Mouse (Mus musculus) erythroid progenitor cell, adult 5-6 weeks (primary cell): ENCODE measurements around the gene Ktn1. TPM values are rescaled to one million over a fixed set of nuclear protein-coding genes. Genes with fewer than 3 reads are reported as not detected.

Experiments
- ATAC-seq: replicated peaks from 2 replicates; pipeline ENCODE4 v1.8.0; 2016; ENCODE audit warnings: moderate number of reproducible peaks, mild to moderate bottlenecking, moderate TSS enrichment, inconsistent platforms; ENCODE audit not compliant: poor library complexity, low FRiP score, severe bottlenecking
- total RNA-seq, 2 experiments: library from RNA; stranded (forward) in 1 of 2; stranded (reverse) in 1 of 2; fragments of 150-400 nt in 1 of 2; fragments of 186-747, 209-891 nt in 1 of 2; gene quantifications; 2 replicates each; pipeline versions ENCODE4 v1.2.3 to v1.2.4; 2015 to 2017; ENCODE audit warnings: low replicate concordance in 2 of 2

Gene Ktn1
- total RNA-seq, 2 experiments from 2014 or later: 11.8 to 23.1 TPM

GRCm38 (mm10) chr14:47751422-47752205 lies 103.4 kb downstream of the Ktn1 start:
- no peak for ATAC-seq

DNA sequence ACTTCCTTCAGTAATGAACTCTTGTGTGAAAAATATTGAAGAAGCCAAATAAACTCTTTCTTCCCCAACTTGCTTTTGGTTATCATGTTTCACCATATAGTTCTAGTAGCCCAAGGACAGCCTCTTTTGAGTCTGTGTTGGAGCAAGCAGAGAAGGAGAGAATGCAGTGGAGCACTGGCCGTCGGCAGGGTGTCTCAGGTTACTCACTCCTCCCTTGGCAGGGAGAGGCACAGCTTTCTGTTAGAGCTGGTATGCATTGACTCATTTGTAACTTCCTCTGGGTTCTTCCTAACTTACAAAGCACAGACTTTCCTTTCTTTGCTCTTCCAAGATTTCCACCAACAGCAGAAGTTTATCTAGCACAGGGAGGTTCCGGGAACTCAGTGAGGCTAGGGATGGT lies 105.3 kb downstream of the Ktn1 start:
- no peak for ATAC-seq

DNA sequence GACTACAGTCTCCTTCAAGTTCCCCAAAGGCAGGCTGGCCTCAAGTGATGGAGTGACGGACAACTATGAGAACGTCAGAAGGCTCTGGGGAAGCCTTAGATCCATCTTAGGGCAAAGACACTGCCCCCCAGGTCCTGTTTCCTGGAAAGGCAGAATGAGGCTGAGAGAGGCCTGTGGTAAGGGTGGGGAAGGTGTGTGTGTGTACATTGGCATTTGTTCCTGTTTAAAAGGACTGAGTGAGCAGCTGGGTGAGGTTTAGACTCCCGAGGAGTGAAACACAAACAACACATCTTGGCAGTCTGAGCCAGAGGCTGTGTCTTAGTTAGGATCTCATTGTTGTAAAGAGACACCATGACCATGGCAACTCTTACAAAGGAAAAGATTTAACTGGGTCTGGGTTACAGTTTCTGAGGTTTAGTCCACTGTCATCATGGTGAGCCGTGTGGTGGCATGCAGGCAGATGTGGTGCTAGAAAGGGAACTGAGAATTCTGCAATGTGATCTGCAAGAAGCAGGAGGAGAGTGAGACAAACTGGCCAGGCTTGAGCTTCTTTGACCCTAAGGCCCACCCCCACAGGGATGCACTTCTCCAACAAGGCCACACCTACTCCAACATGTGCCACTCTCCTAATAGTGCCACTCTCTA lies 106.1 kb downstream of the Ktn1 start:
- ATAC-seq: no peak

- no peak for ATAC-seq
Observed at GRCm38 (mm10) chr14:47756411-47757065, 108.3 kb downstream of the Ktn1 start.

DNA sequence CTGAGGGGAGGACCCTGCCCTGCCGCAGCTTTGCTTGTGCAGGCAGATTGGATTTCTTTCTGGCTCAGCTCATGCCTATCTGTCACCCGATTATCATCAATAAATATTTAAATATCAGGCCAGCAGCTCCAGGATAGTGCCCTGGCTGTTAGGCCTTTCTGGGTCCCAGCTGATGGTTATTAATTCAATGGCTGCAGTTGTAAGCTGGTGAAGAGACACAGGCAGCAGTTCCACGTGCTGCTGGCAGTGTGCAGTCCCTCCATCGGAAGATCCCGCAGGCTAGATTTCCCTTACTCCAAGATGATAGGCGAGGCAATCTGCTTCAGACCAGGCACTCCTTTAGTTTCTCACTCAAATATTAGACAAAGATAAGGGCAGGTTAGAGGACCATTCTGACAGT lies 116.9 kb downstream of the Ktn1 start:
- ATAC-seq: no peak

- no peak for ATAC-seq
Observed at GRCm38 (mm10) chr14:47765796-47766195, 117.5 kb downstream of the Ktn1 start.

- no peak for ATAC-seq
Observed at GRCm38 (mm10) chr14:47766373-47766772, 118.1 kb downstream of the Ktn1 start.

DNA sequence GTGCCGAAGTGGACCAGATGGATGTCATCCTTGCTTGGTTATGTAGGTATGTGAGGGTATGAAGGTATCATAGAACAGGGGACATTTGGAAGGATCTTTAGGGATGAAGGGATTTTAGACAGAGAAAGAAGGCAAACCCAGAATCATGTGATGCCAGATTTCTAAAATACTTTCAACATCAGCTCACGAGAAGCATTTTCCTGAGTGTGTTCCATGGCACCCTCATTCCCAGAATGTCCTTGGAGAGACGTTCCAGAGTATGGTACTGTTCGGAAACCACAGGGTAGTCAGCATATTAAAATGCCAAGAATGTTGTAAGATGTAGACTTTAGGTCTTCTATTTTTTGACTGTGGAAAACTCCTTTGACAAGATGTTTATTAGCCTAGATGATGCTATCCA lies 123.2 kb downstream of the Ktn1 start:
- no peak for ATAC-seq

DNA sequence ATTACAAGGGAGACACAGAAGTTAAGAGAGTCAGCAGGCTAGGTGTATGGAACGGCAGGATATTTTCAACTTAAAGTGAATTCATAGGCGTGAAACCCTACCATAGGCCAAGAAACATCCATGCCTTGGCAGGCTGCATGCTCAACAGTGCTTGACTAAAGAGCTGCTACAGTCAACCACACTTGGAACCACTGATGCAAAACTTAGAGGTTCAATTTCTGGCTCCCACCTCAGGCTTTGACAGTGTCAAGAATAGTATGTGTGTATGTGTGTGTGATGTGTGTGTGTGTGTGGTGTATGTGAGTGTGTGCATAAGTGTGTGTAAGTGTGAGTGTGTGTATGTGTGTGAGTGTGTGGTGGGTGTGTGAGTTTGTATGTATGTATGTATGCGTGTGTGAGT lies 127.3 kb downstream of the Ktn1 start:
- no peak for ATAC-seq

- ATAC-seq: no peak
Observed at GRCm38 (mm10) chr14:47776260-47777035, 128.2 kb downstream of the Ktn1 start.

- ATAC-seq: no peak
Observed at GRCm38 (mm10) chr14:47786112-47786511, 137.9 kb downstream of the Ktn1 start.

Other genes starting within 250 kb of the Ktn1 start
- gene Dlgap5, start 230.0 kb upstream of the Ktn1 start, total RNA-seq (2015; ENCODE audit: low replicate concordance): 394 and 480 TPM in 2 replicates
- 402 and 449 TPM in 2 replicates for gene Dlgap5, start 230.0 kb upstream of the Ktn1 start, total RNA-seq (2017; ENCODE audit: low replicate concordance)
- 23.9 and 37.8 TPM in 2 replicates for gene Fbxo34, start 198.0 kb upstream of the Ktn1 start, total RNA-seq (2015; ENCODE audit: low replicate concordance)
- gene Fbxo34, start 198.0 kb upstream of the Ktn1 start, total RNA-seq (2017; ENCODE audit: low replicate concordance): 54.2 and 68.8 TPM in 2 replicates
- gene Atg14, start 77.8 kb upstream of the Ktn1 start, total RNA-seq (2015; ENCODE audit: low replicate concordance): 1.7 and 4.0 TPM in 2 replicates
- gene Atg14, start 77.8 kb upstream of the Ktn1 start, total RNA-seq (2017; ENCODE audit: low replicate concordance): 3.5 and 13.0 TPM in 2 replicates